Mouse (Mus musculus) myocyte (in vitro differentiated cells): ENCODE data around the gene Iqcf6. TPM values are rescaled to one million over a fixed set of nuclear protein-coding genes. Genes with fewer than 3 reads are reported as not detected.

Source experiments
- H3K27me3 ChIP-seq: one replicate; pipeline ENCODE4 v1.6.1; 2011; ENCODE audit not compliant: control insufficient read depth, insufficient read depth, insufficient read length
- H3K36me3 ChIP-seq: one replicate; pipeline ENCODE4 v1.6.1; 2011; ENCODE audit not compliant: control insufficient read depth, insufficient read depth
- H3K4me2 ChIP-seq: one replicate; pipeline ENCODE4 v1.6.1; 2011; ENCODE audit warnings: low read depth, control low read depth
- H3K4me3 ChIP-seq: one replicate; pipeline ENCODE4 v1.5.1; 2011; ENCODE audit warnings: mild to moderate bottlenecking, control low read depth, moderate library complexity
- H3K79me2 ChIP-seq: one replicate; pipeline ENCODE4 v1.6.1; 2011; ENCODE audit not compliant: control insufficient read depth, insufficient read depth
- H3ac ChIP-seq: one replicate; pipeline ENCODE4 v1.6.1; 2011; ENCODE audit not compliant: control insufficient read depth, insufficient read length
- CEBPB ChIP-seq: IDR thresholded peaks from 2 replicates; pipeline ENCODE4 v1.6.1; 2011; ENCODE audit warnings: mild to moderate bottlenecking, moderate library complexity; ENCODE audit not compliant: poor library complexity, insufficient read depth, severe bottlenecking
- E2F4 ChIP-seq: IDR thresholded peaks from one replicate; pipeline ENCODE4 v1.6.1; 2011; ENCODE audit warnings: mild to moderate bottlenecking, control low read depth, moderate library complexity; ENCODE audit not compliant: insufficient read depth
- MAX ChIP-seq: IDR thresholded peaks from one replicate; pipeline ENCODE4 v1.6.1; 2011; ENCODE audit warnings: low read depth, mild to moderate bottlenecking, control low read depth
- MYOD1 ChIP-seq, 3 experiments: IDR thresholded peaks; one replicate each; pipeline ENCODE4 v1.6.1; 2011; ENCODE audit warnings: control low read depth in 2 of 3, low read depth in 2 of 3, mild to moderate bottlenecking in 2 of 3, moderate library complexity in 1 of 3; ENCODE audit not compliant: insufficient read length in 2 of 3, control insufficient read depth in 1 of 3
- MYOG ChIP-seq, 3 experiments: IDR thresholded peaks; one replicate each; pipeline ENCODE4 v1.6.1; 2011; ENCODE audit warnings: control low read depth in 2 of 3, low read depth in 2 of 3, mild to moderate bottlenecking in 2 of 3; ENCODE audit not compliant: insufficient read length in 2 of 3, control insufficient read depth in 1 of 3, insufficient read depth in 1 of 3
- POLR2A ChIP-seq: IDR thresholded peaks from one replicate; pipeline ENCODE4 v1.6.1; 2011; ENCODE audit warnings: low read depth, mild to moderate bottlenecking, control low read depth, moderate library complexity; ENCODE audit not compliant: insufficient read length
- POLR2AphosphoS2 ChIP-seq: IDR thresholded peaks from one replicate; pipeline ENCODE4 v1.6.1; 2011; ENCODE audit warnings: low read depth, control low read depth; ENCODE audit not compliant: insufficient read length
- REST ChIP-seq: IDR thresholded peaks from one replicate; pipeline ENCODE4 v1.6.1; 2011; ENCODE audit warnings: mild to moderate bottlenecking, control low read depth, moderate library complexity; ENCODE audit not compliant: insufficient read depth, insufficient read length
- SRF ChIP-seq: IDR thresholded peaks from one replicate; pipeline ENCODE4 v1.6.1; 2011; ENCODE audit warnings: low read depth; ENCODE audit not compliant: control insufficient read depth, insufficient read length
- TCF12 ChIP-seq: IDR thresholded peaks from one replicate; pipeline ENCODE4 v1.6.1; 2011; ENCODE audit warnings: mild to moderate bottlenecking, control low read depth; ENCODE audit not compliant: poor library complexity, insufficient read depth, severe bottlenecking
- TCF3 ChIP-seq: IDR thresholded peaks from one replicate; pipeline ENCODE4 v1.6.1; 2011; ENCODE audit warnings: low read depth, control low read depth; ENCODE audit not compliant: insufficient read length
- USF1 ChIP-seq: IDR thresholded peaks from one replicate; pipeline ENCODE4 v1.6.1; 2011; ENCODE audit warnings: low read depth, mild to moderate bottlenecking, control low read depth, moderate library complexity
- polyA plus RNA-seq: library from polyadenylated mRNA; unstranded; fragments of >200 nt; fragmentation: generic; extraction: Trizol; gene quantifications from one replicate; pipeline ENCODE4 v1.2.1, GENCODE M21; 2012; ENCODE audit warnings: missing spikeins

Gene Iqcf6
- polyA plus RNA-seq, 1 experiment = not detected

GRCm38 (mm10) chr9:106675480-106675879 lies 49.1 kb downstream of the Iqcf6 start:
- Histone ChIP-seq H3K4me3 (no peak overlapping the region), H3K27me3 (no peaks in the 10 kb centered on the region), H3K36me3 (peaks cover 10% of the 10 kb centered on the region), H3K4me2 (peak overlapping the region; percentile 4), H3ac (no peak overlapping the region), H3K79me2 (no peaks in the 10 kb centered on the region)
- TF ChIP-seq CEBPB (no peak), REST (no peak), MYOD1 (IDR thresholded peaks at IDR 0.05; ENCODE audit: control insufficient read depth in 1 of 3, insufficient read length in 2 of 3, low read depth in 2 of 3) (no peak), POLR2AphosphoS2 (no peak), TCF12 (no peak), MYOG (IDR thresholded peaks at IDR 0.05; ENCODE audit: control insufficient read depth in 1 of 3, insufficient read depth in 1 of 3, insufficient read length in 2 of 3, low read depth in 2 of 3) (no peak), E2F4 (no peak), TCF3 (no peak), POLR2A (no peak), USF1 (no peak), SRF (no peak), MAX (no peak)

- H3K36me3 ChIP-seq = peaks cover 10% of the 10 kb centered on the region
- TF ChIP-seq MYOG (IDR thresholded peaks at IDR 0.05; ENCODE audit: control insufficient read depth in 1 of 3, insufficient read depth in 1 of 3, insufficient read length in 2 of 3, low read depth in 2 of 3) (no peak), MYOD1 (IDR thresholded peaks at IDR 0.05; ENCODE audit: control insufficient read depth in 1 of 3, insufficient read length in 2 of 3, low read depth in 2 of 3) (no peak)
Observed at GRCm38 (mm10) chr9:106675965-106676364, 49.6 kb downstream of the Iqcf6 start.

GRCm38 (mm10) chr9:106676571-106676970 lies 50.2 kb downstream of the Iqcf6 start:
- H3K4me3 ChIP-seq = no peak overlapping the region
- no peak overlapping the region for H3ac ChIP-seq
- no peak overlapping the region for H3K4me2 ChIP-seq
- peaks cover 10% of the 10 kb centered on the region for H3K36me3 ChIP-seq
- H3K27me3 ChIP-seq = no peaks in the 10 kb centered on the region
- TF ChIP-seq CEBPB = peak; percentile 67; the same call in 1 of the 2 replicates
- TF ChIP-seq USF1 = no peak
- TF ChIP-seq POLR2AphosphoS2 = no peak
- H3K79me2 ChIP-seq = no peaks in the 10 kb centered on the region

More at GRCm38 (mm10) chr9:106675965-106676364, 49.6 kb downstream of the Iqcf6 start:
- Histone ChIP-seq H3K4me3 (no peak overlapping the region), H3K4me2 (peak overlapping the region; percentile 24), H3K79me2 (no peaks in the 10 kb centered on the region), H3K27me3 (no peaks in the 10 kb centered on the region), H3ac (no peak overlapping the region)

Other genes with a start within 250 kb of the Iqcf6 start
- 45.1 TPM for gene Rpl29, start 197.1 kb upstream of the Iqcf6 start, polyA plus RNA-seq
- gene Acy1, start 188.3 kb upstream of the Iqcf6 start, polyA plus RNA-seq = 18.1 TPM
- 4.2 TPM for gene Abhd14b, start 179.1 kb upstream of the Iqcf6 start, polyA plus RNA-seq
- gene Abhd14a, start 178.9 kb upstream of the Iqcf6 start, polyA plus RNA-seq = 19.2 TPM
- 274 TPM for gene Pcbp4, start 173.3 kb upstream of the Iqcf6 start, polyA plus RNA-seq
- gene Gpr62, start 160.6 kb upstream of the Iqcf6 start, polyA plus RNA-seq = 0.46 TPM
- gene Rrp9, start 150.6 kb upstream of the Iqcf6 start, polyA plus RNA-seq = 69.4 TPM
- 66.1 TPM for gene Parp3, start 149.6 kb upstream of the Iqcf6 start, polyA plus RNA-seq
- gene Iqcf1, start 126.6 kb upstream of the Iqcf6 start, polyA plus RNA-seq = not detected
- 0.12 TPM for gene Iqcf5, start 112.0 kb upstream of the Iqcf6 start, polyA plus RNA-seq
- gene Iqcf3, start 65.0 kb upstream of the Iqcf6 start, polyA plus RNA-seq = not detected
- gene Iqcf4, start 55.6 kb upstream of the Iqcf6 start, polyA plus RNA-seq = not detected
- gene Grm2, start 29.5 kb downstream of the Iqcf6 start, polyA plus RNA-seq = not detected
- 111 TPM for gene Tex264, start 59.3 kb downstream of the Iqcf6 start, polyA plus RNA-seq
- 5.3 TPM for gene Rad54l2, start 162.6 kb downstream of the Iqcf6 start, polyA plus RNA-seq
- gene Dcaf1, start 195.3 kb downstream of the Iqcf6 start, polyA plus RNA-seq = 12.3 TPM